Mouse (Mus musculus) urinary bladder, postnatal 36 days (tissue): ENCODE results near the gene Gm45062.

Source experiments
- DNase-seq, 2 experiments: peaks; one replicate each; pipeline ENCODE4 v3.0.0; 2022; ENCODE audit warnings: low spot score in 2 of 2, mixed read lengths in 1 of 2

Gm45062 gene

DNA sequence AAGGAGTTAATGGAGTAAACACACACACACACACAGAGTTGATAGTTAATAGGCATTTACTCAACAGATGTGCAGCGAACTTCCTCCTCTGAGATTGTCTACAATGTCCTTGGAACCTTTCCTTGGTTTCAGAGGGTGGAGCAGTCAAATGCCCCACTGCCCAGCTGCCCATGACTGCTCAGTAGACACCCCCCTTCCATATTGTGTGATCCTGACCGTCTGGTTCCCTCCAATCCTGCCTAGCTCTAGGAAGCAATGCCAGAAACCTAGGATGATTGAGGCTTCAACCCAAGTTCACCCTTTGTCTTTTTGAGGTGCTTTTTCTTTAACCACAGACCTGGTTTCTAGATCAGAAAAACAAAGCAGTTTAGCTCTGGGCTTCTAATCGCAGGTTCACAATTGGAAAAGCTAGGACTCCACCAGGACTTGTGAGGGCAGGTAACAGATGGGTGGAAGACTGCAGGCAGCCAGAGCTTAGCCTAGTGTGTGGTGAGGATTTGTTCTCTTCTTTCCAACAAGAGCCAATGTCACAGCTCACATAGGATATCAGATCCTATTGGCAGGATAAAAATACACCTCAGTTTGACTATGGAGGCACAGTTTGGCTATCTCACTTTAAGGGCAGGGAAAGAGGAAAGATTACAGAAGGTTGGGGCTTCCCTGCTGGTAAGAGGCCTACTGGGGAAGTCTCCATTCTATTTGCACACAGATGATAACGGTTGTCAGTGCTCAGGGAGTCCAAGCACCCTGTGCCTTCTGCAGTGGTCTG, 360.5 kb downstream of the Gm45062 start:
- no peak for DNase-seq

DNA sequence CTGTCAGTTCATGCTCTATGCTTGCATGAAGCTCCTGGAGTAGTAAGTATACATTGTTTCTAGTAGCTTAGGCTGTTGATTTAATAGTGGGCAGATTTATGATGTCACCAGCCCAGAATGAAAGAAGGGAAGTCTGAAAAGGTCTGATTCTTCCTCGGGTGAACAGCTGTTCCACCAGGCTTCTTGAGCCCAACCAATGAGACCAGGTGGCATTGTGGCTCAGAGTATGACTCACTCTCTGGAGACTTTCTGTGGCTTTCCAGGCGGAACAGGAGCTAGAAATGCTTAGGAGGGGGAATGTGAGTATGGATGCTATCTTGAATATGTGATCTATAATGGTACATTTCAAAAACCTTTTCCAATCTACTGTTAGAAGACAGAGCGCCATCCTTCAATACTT, 363.8 kb downstream of the Gm45062 start:
- no peak for DNase-seq

DNA sequence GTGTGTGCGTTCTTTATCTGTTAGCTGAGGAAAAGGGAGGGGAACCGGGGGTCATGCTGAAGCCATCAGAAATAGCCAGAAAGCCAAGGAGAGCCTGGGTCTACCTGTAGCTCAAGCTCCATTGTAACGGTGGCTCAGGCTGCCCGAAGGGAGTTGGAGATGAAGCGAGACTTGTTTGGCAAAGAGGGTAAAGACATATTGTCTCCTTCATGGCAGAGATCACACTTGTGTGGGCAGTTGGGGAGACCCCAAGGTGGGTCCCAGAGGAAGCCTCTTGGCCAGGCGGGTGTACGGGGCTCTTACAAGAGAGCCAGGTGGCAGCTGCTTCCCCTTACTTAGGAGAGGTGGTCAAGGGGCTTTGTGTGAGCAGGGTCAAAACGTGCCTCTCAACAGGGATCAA, 369.0 kb downstream of the Gm45062 start:
- no peak for DNase-seq

DNA sequence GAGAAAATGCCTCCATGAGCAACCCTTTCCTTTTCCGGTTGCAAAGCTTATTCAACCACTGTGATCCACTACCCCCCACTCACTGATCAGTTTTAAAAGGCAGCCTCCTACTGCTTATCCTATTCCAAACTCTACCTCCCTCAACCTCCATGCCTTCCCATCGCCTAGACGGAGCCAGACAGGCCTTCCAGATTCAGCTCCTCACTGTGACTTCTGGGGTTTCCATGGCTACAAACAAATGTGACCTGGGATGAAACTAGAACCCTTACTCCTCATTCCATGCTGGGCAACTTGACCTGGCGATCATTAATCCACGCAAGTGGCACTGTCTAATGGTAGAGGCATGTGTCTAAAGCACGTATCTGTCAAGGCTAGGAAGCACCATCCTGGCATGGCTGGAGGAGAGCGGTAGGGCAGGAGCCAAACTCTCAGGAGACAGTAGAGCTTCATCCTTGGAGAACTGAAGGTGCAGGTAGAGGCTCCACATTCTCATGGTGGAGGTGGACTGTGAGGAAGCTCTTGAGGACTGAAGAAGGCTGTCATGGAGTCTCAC, 369.5 kb downstream of the Gm45062 start:
- DNase-seq, result no peak

DNA sequence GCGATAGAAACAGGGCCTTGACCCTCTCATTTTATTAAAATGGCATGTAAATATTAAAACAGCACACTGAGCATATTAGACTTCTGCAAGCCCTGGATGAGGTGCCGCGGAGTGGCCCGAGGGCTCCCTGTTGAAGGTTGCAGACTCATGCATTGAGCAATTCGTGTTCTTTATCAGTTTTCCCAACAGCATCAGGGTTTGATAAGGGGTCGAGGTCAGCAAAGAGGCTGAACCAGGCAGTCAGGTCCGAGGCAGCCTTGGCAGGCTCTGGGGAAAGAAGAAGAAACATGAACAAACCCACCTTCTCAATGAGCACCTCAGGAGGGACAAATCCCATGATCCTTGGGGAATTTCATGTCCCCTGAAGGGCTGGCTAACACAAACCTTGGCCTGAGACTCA, 371.3 kb downstream of the Gm45062 start:
- no peak for DNase-seq

DNA sequence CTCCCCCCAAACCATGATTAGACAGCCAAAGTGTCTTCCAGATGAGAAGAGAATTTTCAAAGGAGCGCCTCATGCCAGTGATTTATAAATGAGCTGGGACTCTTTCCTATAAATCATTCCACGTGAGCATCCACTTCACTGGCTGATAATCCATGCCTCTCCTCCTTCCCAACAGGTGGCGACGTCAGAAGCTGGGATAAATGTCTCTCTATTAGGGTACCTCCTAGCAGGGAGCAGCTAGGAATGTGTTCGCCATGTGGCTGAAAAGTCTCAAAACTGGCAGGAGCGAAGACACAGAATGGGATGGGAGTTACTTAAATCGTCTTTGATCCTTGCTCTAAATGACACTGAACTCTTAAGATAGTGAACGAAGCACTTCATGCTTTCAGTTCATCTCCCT, 372.1 kb downstream of the Gm45062 start:
- no peak for DNase-seq

DNA sequence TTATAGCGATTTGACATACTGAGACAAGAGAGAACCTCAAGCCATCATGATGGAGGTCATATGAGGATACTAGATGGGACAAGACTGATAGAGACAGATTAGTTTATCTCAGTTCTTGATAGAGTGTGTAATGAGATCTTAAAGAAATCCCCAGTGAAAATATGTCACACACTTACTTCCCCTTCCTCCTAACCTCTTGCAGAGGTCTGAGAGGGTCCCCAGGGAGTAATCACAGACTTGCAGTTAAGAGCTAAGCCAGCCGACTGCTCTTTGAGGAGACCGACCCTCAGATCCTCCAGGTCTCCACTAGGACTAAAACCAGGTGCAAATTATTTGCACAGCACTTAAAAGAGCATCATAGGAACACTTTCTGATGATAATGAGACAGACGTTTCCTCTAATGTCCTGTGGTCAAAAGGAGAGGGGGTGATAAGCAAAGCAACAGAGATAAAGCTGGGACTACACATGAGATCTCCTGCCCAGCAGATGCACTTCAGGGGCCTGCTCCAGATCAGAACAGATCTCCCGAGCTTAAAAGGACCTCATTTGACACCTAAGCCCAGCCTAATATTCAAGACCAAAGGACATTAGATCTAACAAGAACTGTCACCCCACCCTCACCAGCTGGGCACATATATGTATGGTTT, 372.9 kb downstream of the Gm45062 start:
- DNase-seq, result no peak

DNA sequence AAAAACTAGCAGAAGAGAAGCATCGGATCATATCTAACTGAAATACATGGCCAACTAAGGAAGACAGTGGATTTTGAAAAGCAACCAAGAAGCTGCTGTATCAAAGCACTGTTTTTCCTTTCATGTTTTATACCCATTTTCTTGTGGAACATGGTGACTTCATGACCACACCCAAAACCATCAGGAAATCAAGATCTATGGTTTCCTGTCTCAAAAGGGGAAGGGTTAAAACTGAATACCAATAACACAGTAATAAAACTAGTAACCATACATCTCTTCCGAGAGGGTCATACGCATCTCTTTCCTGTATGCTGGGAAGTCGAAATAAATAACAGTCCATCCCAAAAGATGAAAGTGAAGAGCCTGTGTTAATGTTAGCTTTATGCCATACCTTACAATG, 373.5 kb downstream of the Gm45062 start:
- no peak for DNase-seq

DNA sequence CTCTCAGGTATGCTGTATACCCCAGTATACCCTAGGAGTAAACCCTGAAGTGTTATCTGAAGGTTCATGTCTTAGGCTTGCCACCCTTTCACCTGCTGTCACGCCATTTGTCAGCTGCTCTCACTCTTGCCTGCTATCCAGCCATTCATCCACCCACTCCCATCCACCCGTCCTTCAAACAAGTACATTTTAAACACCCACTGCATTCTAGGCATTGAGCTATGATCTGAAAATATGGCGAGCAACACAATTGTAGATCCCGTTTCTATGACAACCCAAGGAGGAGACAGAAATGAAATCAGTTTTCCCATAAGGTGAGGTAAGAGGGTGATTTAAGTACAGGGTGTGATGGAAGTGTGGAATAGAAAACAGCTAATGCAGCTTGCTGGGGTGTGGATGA, 378.9 kb downstream of the Gm45062 start:
- DNase-seq, result no peak

DNA sequence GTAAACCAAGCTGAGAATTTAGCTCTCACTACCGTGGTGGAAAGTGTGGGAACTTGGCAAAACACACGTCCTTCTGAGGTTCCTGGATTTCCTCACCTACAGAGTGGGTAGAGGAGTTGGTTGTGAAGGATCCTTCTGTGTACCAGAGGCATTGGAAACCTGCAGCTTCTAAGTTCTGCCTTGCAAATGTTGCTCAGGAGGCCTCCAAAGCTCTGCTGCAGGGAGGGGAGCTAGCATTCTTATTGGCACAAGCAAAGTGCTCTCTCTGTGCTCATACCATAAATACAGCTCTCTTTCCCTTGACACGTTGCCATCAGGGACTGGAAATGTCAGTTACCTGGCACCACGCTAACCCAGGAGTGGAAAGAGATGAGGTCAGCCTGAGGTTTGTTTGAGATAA, 379.6 kb downstream of the Gm45062 start:
- no peak for DNase-seq

DNA sequence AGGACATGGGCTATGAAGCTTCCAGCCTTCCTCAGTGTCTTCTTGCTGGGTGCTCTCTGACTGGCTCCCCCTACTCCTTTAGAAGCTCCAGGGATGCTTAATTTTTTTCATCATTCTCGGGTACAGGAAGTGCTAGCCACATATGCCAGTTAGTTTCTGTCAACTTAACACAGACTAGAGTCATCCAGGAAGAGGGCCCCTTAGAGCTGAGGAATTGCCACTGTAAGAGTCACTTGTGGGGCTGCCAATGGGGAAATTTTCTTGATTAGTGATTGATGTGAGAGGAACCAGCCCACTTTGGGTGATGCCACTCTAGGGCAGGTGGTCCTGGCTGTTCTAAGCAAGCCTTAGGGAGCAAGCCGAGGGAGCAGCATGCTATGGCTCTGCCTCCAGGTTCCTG, 380.3 kb downstream of the Gm45062 start:
- no peak for DNase-seq

DNA sequence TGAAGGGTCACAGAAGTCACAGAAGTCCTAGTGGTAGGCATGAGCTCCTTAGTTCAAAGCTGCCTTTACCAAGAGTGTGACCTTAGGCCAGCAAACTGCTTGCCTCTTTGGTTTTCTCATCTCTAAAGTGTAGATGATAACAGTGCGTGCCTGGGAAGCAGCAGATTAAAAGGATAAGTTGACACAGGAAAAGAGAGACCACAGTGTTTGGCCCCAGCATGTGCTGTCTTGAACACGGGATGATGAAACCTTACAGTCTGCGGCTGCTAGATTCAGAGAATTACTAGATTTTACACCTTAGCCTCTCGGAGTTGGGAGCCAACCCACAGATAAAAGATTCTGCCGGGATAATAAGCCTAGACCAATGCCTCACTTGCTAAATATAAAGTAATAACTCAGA, 381.6 kb downstream of the Gm45062 start:
- DNase-seq, result no peak

DNA sequence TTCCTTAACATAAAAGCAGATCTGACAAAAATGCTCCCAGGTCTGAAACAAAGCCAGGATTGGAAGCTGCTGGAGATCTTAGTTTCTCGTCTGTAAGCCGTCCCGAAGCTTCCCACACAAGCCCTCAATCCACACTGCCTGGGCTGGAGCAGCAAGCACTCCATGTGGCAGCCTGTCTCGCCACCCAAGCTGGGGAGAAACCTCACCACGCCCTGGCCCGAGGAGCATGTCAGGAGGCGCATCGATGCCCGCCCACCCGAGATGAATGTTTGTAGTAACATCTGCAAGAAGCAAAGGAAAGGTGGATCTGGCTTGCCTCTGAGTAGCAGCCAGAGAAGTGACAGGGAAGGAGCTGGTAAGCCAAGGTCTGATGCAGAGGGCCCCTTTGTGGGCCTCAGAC, 385.5 kb downstream of the Gm45062 start:
- DNase-seq, result no peak

DNA sequence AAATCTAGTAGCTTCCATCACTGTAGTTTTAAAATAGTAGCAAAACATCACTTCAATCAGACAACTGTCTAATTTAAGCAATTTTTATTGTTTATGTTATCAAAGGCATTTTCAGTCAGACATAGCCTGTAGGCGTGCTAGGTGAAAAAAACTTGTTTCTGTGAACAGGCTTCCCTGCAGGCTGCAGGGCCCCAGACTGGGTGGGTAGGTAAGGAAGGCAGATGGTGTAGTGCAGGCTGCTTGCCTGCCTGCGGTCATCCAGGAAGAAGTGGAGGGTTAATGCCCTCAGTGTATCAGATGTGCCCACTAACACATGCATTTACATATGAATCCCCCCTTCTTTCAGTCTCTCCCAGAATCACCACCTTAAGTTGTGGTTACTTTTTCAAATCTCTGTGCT, 386.5 kb downstream of the Gm45062 start:
- no peak for DNase-seq
